Mouse (Mus musculus) forebrain, embryonic 14.5 days (tissue): Measurements from ENCODE around the gene C1qtnf5. TPM values are rescaled to one million over a fixed set of nuclear protein-coding genes. Genes with fewer than 3 reads are reported as not detected.

ENCODE experiments used
- ATAC-seq: fragments of 200-750 bp; cut with Nextera tagmentation; 2 replicates; pipeline ENCODE4 v1.8.0; 2017; ENCODE audit warnings: mild to moderate bottlenecking, moderate library complexity
- DNase-seq: peaks from one replicate; pipeline ENCODE4 v3.0.0-alpha.2; 2015; ENCODE audit warnings: low spot score
- H3K27ac ChIP-seq: fragments of 300-500 bp; sonication (generic); 2 replicates; pipeline ENCODE4 v1.5.1; 2014; ENCODE audit warnings: low read depth, mild to moderate bottlenecking, control low read depth, low read length, moderate library complexity
- H3K27me3 ChIP-seq: fragments of 300-500 bp; sonication (generic); replicated peaks from 2 replicates; pipeline ENCODE4 v1.6.1; 2014; ENCODE audit warnings: low read length, control low read depth, mixed read lengths; ENCODE audit not compliant: control insufficient read depth, insufficient read depth
- H3K36me3 ChIP-seq: fragments of 300-500 bp; sonication (generic); 2 replicates; pipeline ENCODE4 v1.6.1; 2014; ENCODE audit warnings: low read length, control low read depth; ENCODE audit not compliant: control insufficient read depth, insufficient read depth
- H3K4me1 ChIP-seq: fragments of 300-500 bp; sonication (generic); 2 replicates; pipeline ENCODE4 v1.6.1; 2014; ENCODE audit warnings: antibody characterized with exemption, low read length, control low read depth; ENCODE audit not compliant: control insufficient read depth, insufficient read depth
- H3K4me2 ChIP-seq: fragments of 300-500 bp; sonication (generic); 2 replicates; pipeline ENCODE4 v1.6.1; 2014; ENCODE audit warnings: mild to moderate bottlenecking, control low read depth, low read length
- H3K4me3 ChIP-seq: fragments of 300-500 bp; sonication (generic); 2 replicates; pipeline ENCODE4 v1.5.1; 2014; ENCODE audit warnings: low read depth, low read length, control low read depth
- H3K9ac ChIP-seq: fragments of 300-500 bp; sonication (generic); 2 replicates; pipeline ENCODE4 v1.6.1; 2014; ENCODE audit warnings: mild to moderate bottlenecking, low read length, control low read depth, moderate library complexity
- H3K9me3 ChIP-seq: fragments of 300-500 bp; sonication (generic); replicated peaks from 2 replicates; pipeline ENCODE4 v1.6.1; 2016; ENCODE audit warnings: low read length, control low read depth, mixed read lengths; ENCODE audit not compliant: control insufficient read depth
- WGBS: fragments of 180-500 bp; shearing (Covaris S2); extraction: QIAGEN DNeasy Blood & Tissue Kit; methylation state at CpG from one replicate; pipeline ENCODE4 v1.1.7; 2014; 5-methylcytosine and 5-hydroxymethylcytosine counted together
- polyA plus RNA-seq: library from polyadenylated mRNA; unstranded; fragments of >200 nt; fragmentation: Nextera tagmentation; extraction: Ambion mirVana; gene quantifications from 2 replicates; pipeline ENCODE4 v1.2.1, GENCODE M21; 2014

C1qtnf5 gene
- polyA plus RNA-seq, 1 experiment from 2014 or later = 2.6 TPM

DNA sequence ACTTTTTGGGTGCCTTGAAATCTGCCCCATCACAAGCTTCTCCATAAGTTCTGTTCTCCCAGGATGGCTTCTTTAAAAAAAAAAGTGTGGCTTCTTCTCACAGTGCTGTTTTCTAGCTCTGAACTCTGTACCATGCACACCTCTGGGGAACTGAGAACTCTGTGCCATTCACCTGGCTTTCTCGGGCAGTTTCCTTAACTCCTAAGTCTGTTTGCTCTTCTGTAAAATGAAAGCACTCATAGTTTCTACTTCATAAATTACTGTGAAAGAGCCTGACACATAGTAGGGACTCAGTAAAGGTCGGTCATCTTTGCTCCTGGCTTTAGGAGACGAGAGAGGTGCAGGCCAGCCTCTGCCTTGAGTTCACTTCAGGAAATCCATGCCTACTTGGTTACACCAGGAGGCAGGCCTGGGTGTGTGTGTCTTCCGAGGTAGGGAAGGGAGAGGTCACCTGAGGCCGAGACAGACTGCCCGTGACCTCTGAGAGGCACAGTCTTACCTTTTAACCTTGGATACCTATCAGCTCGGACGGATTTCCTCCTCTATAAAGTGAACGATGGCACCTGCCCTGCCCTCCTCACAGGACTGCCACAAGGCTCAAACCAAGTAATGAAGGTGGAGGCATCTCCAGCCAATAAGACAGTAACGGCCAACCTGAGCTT lies 28.8 kb upstream of the C1qtnf5 start:
- Histone ChIP-seq H3K4me2 (no peak overlapping the region), H3K9ac (no peak overlapping the region), H3K36me3 (0 out of 2 replicates have a peak, but pooled peaks cover 2% of the 10 kb centered on the region), H3K27ac (no peak overlapping the region), H3K4me1 (peaks cover 15% of the 10 kb centered on the region), H3K27me3 (no peaks in the 10 kb centered on the region), H3K9me3 (no peaks in the 10 kb centered on the region), H3K4me3 (no peak overlapping the region)
- 85% methylated on average over 10 of the region's 10 CpGs for WGBS
- DNase-seq (no peak), ATAC-seq (no peak)

DNA sequence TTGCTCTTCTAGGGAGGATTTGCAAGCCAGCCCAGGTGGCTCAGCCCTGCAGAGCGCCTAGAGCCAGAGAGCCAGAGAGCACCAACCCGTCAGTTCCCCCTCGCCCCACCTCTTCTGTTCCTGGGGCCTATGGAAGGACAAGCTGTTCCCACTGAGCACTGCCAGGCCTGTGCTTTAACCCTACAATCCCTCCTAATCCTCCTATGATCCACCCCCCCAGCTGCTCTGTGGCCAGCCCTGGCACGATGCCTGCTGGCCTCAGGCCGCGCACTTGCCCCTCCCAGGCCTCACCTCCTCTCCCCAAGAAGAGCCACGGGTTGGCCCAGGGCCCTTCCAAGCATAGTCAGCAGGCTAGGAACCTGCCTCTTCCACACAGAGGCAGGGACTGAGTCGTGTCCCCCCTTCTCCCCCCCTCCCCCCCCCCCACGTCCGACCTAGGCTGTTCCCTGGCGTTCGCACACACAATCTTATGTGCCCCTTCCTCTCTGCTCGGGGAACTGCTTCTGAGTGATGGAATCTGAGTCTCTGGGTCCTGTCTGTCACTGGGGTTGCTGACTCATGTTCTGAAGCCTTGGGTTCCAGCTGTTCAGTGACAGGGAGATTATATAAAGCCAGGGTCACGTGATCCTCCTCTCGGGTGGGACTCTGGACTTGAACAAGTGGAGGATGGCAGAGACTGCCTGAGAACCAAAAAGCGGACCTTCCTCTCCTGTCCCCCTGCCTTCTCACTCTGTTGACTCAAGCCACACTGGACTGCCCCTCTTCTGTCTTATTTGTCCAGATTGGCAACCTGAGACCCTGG lies 27.9 kb upstream of the C1qtnf5 start:
- DNase-seq (peak; percentile 80), ATAC-seq (peak; percentile 73)
- Histone ChIP-seq H3K4me2 (no peak overlapping the region), H3K4me3 (no peak overlapping the region), H3K36me3 (0 out of 2 replicates have a peak, but pooled peaks cover 2% of the 10 kb centered on the region), H3K9ac (no peak overlapping the region), H3K4me1 (peaks cover 19% of the 10 kb centered on the region), H3K27me3 (0 out of 2 replicates have a peak, but pooled peaks cover 3% of the 10 kb centered on the region), H3K9me3 (no peaks in the 10 kb centered on the region), H3K27ac (no peak overlapping the region)
- WGBS = 16% methylated on average over 14 of the region's 16 CpGs

GRCm38 (mm10) chr9:44079997-44080780 lies 26.9 kb upstream of the C1qtnf5 start:
- 86% methylated on average over 10 of the region's 10 CpGs for WGBS
- H3K4me1 ChIP-seq = peaks cover 27% of the 10 kb centered on the region
- H3K4me3 ChIP-seq = no peak overlapping the region
- no peaks in the 10 kb centered on the region for H3K9me3 ChIP-seq
- H3K4me2 ChIP-seq = no peak overlapping the region
- H3K27ac ChIP-seq = no peak overlapping the region
- 0 out of 2 replicates have a peak, but pooled peaks cover 2% of the 10 kb centered on the region for H3K36me3 ChIP-seq
- 0 out of 2 replicates have a peak, but pooled peaks cover 4% of the 10 kb centered on the region for H3K27me3 ChIP-seq
- H3K9ac ChIP-seq = no peak overlapping the region
- no peak for DNase-seq
- ATAC-seq = no peak

DNA sequence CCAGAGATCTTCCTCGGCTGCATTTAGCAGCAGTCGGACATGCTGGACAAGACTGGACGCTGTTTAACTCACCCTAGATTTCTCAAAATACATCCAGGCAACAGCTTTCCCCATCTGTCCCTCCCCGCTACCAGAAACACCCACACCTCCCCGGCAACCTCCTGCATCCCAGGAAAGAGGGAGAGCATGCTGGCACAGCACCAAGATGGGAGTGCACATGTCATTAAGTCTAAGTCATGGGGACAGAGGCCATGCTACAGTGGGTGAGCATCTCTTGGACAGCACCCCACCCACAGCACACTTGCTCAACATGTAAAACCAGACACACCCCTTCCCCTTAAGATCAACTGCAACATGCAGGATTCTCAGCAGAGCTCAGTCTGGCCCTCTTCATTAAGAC lies 26.1 kb upstream of the C1qtnf5 start:
- DNase-seq (no peak), ATAC-seq (no peak)
- Histone ChIP-seq H3K4me2 (no peak overlapping the region), H3K9me3 (no peaks in the 10 kb centered on the region), H3K9ac (no peak overlapping the region), H3K27me3 (peaks cover 11% of the 10 kb centered on the region; the same call in 1 of the 2 replicates), H3K4me1 (peaks cover 29% of the 10 kb centered on the region), H3K36me3 (0 out of 2 replicates have a peak, but pooled peaks cover 2% of the 10 kb centered on the region), H3K27ac (no peak overlapping the region), H3K4me3 (no peak overlapping the region)
- WGBS = 65% methylated on average over 5 of the region's 5 CpGs

DNA sequence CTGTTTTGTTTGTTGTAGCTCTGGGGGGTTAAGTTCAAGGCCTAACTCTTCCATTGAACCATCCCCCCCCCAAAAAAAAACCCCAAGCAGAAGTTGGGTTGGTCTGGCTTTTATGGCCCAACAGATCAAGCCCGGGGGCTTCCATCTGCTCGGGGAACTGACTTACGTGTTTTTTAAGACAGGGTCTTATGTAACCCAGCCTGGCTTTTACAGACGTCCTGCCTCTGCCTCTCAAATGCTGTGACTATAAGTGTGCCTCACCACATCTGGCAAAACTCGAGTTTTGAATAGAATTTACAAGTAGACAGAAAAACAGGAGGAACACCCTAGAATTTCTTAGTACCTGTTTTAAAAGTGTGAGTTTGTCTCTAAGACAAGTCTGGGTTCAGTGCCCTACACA lies 25.5 kb upstream of the C1qtnf5 start:
- H3K4me1 ChIP-seq = peaks cover 27% of the 10 kb centered on the region

DNA sequence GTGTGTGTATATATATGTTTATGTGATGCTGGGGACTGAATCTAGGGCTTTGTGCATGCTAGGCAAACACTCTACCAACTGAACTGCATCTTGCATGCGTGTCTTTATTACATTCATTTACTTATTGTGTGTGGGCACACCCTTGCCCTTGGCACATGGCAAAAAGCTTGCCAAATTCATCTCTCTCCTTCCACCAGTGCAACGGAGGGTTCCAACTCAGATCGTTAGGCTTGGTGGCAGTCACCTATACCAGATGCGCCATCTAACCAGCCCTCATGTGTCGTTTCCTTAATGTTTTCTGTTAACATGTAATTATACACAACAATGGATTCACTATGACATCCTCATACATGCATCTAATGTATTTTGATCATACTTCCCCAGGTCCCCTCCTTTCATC lies 24.8 kb upstream of the C1qtnf5 start:
- H3K9me3 ChIP-seq = no peaks in the 10 kb centered on the region
- H3K36me3 ChIP-seq = 0 out of 2 replicates have a peak, but pooled peaks cover 2% of the 10 kb centered on the region
- H3K4me3 ChIP-seq = no peak overlapping the region
- H3K4me1 ChIP-seq = peaks cover 27% of the 10 kb centered on the region
- H3K27ac ChIP-seq = no peak overlapping the region
- no peak for DNase-seq
- H3K9ac ChIP-seq = no peak overlapping the region
- H3K27me3 ChIP-seq = peaks cover 11% of the 10 kb centered on the region; the same call in 1 of the 2 replicates
- H3K4me2 ChIP-seq = no peak overlapping the region
- whole genome bisulfite sequencing = 75% methylated on average over 5 of the region's 5 CpGs
- ATAC-seq = no peak

More for the DNA sequence above, 25.5 kb upstream of the C1qtnf5 start:
- no peak overlapping the region for H3K9ac ChIP-seq
- H3K27me3 ChIP-seq = peaks cover 11% of the 10 kb centered on the region; the same call in 1 of the 2 replicates
- no peak for DNase-seq
- no peak overlapping the region for H3K4me2 ChIP-seq
- no peak overlapping the region for H3K4me3 ChIP-seq
- WGBS = 49% methylated on average over 5 of the region's 5 CpGs
- H3K9me3 ChIP-seq = no peaks in the 10 kb centered on the region
- no peak for ATAC-seq
- 0 out of 2 replicates have a peak, but pooled peaks cover 2% of the 10 kb centered on the region for H3K36me3 ChIP-seq
- H3K27ac ChIP-seq = no peak overlapping the region

- Histone ChIP-seq H3K27me3 (peaks cover 11% of the 10 kb centered on the region; the same call in 1 of the 2 replicates), H3K9ac (0 out of 2 replicates have a peak overlapping the region, but pooled peaks have one; percentile 4), H3K27ac (no peak overlapping the region), H3K4me2 (peak overlapping the region; percentile 97), H3K9me3 (no peaks in the 10 kb centered on the region), H3K4me3 (peak overlapping the region; percentile 53), H3K4me1 (peaks cover 26% of the 10 kb centered on the region), H3K36me3 (no peaks in the 10 kb centered on the region)
- DNase-seq (peak; percentile 44), ATAC-seq (no peak)
- 16% methylated on average over 23 of the region's 23 CpGs for WGBS
Observed at GRCm38 (mm10) chr9:44083392-44084121, 23.5 kb upstream of the C1qtnf5 start.

DNA sequence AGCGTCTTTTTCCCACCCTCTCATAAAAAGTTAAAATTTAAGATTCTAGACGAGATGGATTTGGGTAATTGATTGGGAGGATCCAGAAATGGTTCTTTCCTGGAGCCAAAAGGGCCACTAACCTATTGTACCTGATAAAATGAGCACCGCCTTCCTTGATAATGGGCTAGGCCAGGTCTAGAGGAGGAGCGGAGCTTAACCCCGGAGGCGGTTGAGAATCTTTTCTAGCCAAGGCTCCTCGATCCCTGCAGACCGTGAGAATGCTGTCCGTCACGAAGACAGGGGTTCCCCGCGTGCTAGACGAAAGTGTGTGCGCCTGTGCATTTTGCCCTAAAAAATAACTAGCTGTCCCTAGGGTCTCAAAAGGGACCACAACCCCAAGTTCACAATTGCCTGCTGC lies 22.8 kb upstream of the C1qtnf5 start:
- H3K27ac ChIP-seq = no peak overlapping the region
- ATAC-seq = 0 out of 2 replicates have a peak, but pooled peaks have one; percentile 21
- H3K4me2 ChIP-seq = peak overlapping the region; percentile 97
- peaks cover 21% of the 10 kb centered on the region for H3K4me1 ChIP-seq
- peak overlapping the region; percentile 53 for H3K4me3 ChIP-seq
- no peaks in the 10 kb centered on the region for H3K36me3 ChIP-seq
- H3K9me3 ChIP-seq = no peaks in the 10 kb centered on the region
- H3K27me3 ChIP-seq = peaks cover 11% of the 10 kb centered on the region; the same call in 1 of the 2 replicates
- WGBS = 3% methylated on average over 14 of the region's 14 CpGs
- DNase-seq = no peak
- peak overlapping the region; percentile 74 for H3K9ac ChIP-seq
